In genomic region chr19:48128089-48128488, GRCm38 (mm10) we compare ENCODE assay signal across 16 mouse cellular contexts.
DNase-seq lines count a peak whose midpoint lies in the region; TF ChIP-seq lines count a peak whose summit lies in the region.
"Had no signal": no experiment of that assay in that cellular context is flagged by ENCODE, and none has a peak within 500 bp of the region (broad histone marks: within the 10 kb centered on the region; RNA-seq: fewer than 3 reads in every experiment).

No protein-coding gene starts in this region.

- DNase-seq in kidney, postnatal 4 days, result peak; percentile 9 to 19
- DNase-seq in kidney, adult 18-20 months, result no peak
- DNase-seq in brain, adult 2 months (ENCODE audit: low read depth, low spot score), result peak; percentile 59
- DNase-seq in layer of hippocampus, adult 2 months (ENCODE audit: low spot score in 2 of 2), result peak; percentile 59 to 61
- DNase-seq in mesoderm, embryonic 11.5 days (ENCODE audit: low read depth, low spot score), result peak; percentile 34
- DNase-seq in heart, postnatal 36 days, result no peak
- DNase-seq in testis, postnatal 10 days (ENCODE audit: low spot score), result no peak
- DNase-seq: cerebellum, adult 11 months; cerebellum, postnatal 36 days; gastrocnemius, postnatal 25 days; heart, postnatal 4 days; kidney, postnatal 25 days; lung, postnatal 14 days had no signal

- no peak overlapping the region; the same call in 1 of the 2 replicates for H3K27ac ChIP-seq in layer of hippocampus, adult 2 months
- H3K27ac ChIP-seq: embryonic facial prominence, embryonic 10.5 days; midbrain, embryonic 12.5 days had no signal

- intact Hi-C loops in heart, postnatal 36 days (cut with DNase I), result no loop called here

- no peak overlapping the region for H3K4me3 ChIP-seq in layer of hippocampus, adult 2 months
- H3K4me3 ChIP-seq: embryonic facial prominence, embryonic 10.5 days; erythroblast, embryonic 14.5 days; midbrain, embryonic 12.5 days had no signal

- no peak for TF ChIP-seq CTCF in layer of hippocampus, adult 2 months (conservative IDR thresholded peaks at IDR 0.05)

Comparison
In these comparisons a context has a peak if more than half of its experiments do, and no peak if none do; other contexts are left out.
1. DNase-seq: peak in kidney, postnatal 4 days (2 of 2), brain, adult 2 months (single experiment), layer of hippocampus, adult 2 months (2 of 2) and mesoderm, embryonic 11.5 days (single experiment); none in kidney, adult 18-20 months (single experiment), heart, postnatal 36 days (0 of 2) and testis, postnatal 10 days (single experiment).